Mouse (Mus musculus) neural tube, embryonic 13.5 days (tissue): ENCODE measurements around the gene Rgs6. TPM values are rescaled to one million over a fixed set of nuclear protein-coding genes. Genes with fewer than 3 reads are reported as not detected.
A peak's percentile ranks its signal among the peaks of the same experiment; 100 is the strongest.

Experiments
- ATAC-seq: fragments of 200-750 bp; cut with Nextera tagmentation; 2 replicates; pipeline ENCODE4 v1.8.0; 2017; ENCODE audit warnings: low read depth, mild to moderate bottlenecking, moderate TSS enrichment, moderate library complexity
- H3K27ac ChIP-seq: fragments of 300-500 bp; sonication (generic); replicated peaks from 2 replicates; pipeline ENCODE4 v1.5.1; 2015; ENCODE audit warnings: moderate library complexity, mild to moderate bottlenecking, inconsistent platforms
- H3K27me3 ChIP-seq: fragments of 300-500 bp; sonication (generic); 2 replicates; pipeline ENCODE4 v1.6.1; 2015; ENCODE audit warnings: mild to moderate bottlenecking, inconsistent platforms
- H3K36me3 ChIP-seq: fragments of 300-500 bp; sonication (generic); 2 replicates; pipeline ENCODE4 v1.6.1; 2015; ENCODE audit warnings: mild to moderate bottlenecking, inconsistent platforms
- H3K4me1 ChIP-seq: fragments of 300-500 bp; sonication (generic); replicated peaks from 2 replicates; pipeline ENCODE4 v1.6.1; 2015; ENCODE audit warnings: inconsistent platforms
- H3K4me2 ChIP-seq: fragments of 300-500 bp; sonication (generic); 2 replicates; pipeline ENCODE4 v1.6.1; 2015; ENCODE audit warnings: inconsistent platforms, mild to moderate bottlenecking, moderate library complexity
- H3K4me3 ChIP-seq: fragments of 300-500 bp; sonication (generic); 2 replicates; pipeline ENCODE4 v1.5.1; 2015; ENCODE audit warnings: mild to moderate bottlenecking, inconsistent platforms
- H3K9ac ChIP-seq: fragments of 300-500 bp; sonication (generic); 2 replicates; pipeline ENCODE4 v1.6.1; 2015; ENCODE audit warnings: moderate library complexity, mild to moderate bottlenecking, inconsistent platforms
- H3K9me3 ChIP-seq: fragments of 300-500 bp; sonication (generic); 2 replicates; pipeline ENCODE4 v1.6.1; 2016; ENCODE audit warnings: inconsistent platforms
- WGBS: fragments of 180-500 bp; shearing (Covaris S2); methylation state at CpG from one replicate; pipeline ENCODE4 v1.1.7; 2015; 5-methylcytosine and 5-hydroxymethylcytosine counted together
- polyA plus RNA-seq: library from polyadenylated mRNA; unstranded; fragments of >200 nt; fragmentation: Nextera tagmentation; extraction: Ambion mirVana; gene quantifications from 2 replicates; pipeline ENCODE4 v1.2.1, GENCODE M21; 2015

Gene Rgs6
- polyA plus RNA-seq, result 3.1 and 3.6 TPM in 2 replicates

DNA sequence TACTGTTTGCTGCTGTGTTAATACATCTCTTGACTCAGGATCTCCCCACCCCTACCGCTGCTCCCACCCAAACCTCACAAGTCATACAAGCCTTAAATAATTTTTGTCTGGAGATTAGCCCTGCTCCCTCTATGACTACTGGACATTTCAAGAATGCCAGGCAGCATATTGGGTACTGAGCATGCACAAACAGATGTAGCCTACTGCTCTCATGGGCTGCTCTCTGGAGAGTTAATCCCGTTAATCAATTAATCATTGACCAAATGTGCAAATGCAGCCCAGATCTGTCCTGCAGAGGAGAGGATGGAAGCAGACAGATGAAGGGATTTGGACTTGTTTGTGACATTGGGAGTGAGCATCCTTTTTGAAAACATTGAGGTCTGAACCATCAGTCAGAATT lies at the start of gene Rgs6:
TSS of gene Rgs6 (plus strand) at position 276 of the 400 bp plus-strand sequence.
- no peaks in the 10 kb centered on the region for H3K27me3 ChIP-seq
- 0 out of 2 replicates have a peak, but pooled peaks cover 2% of the 10 kb centered on the region for H3K9me3 ChIP-seq
- no peak within 1 kb of the TSS for H3K4me3 ChIP-seq
- no peak for ATAC-seq
- 0 out of 2 replicates have a peak, but pooled peaks cover 7% of the 10 kb centered on the region for H3K4me1 ChIP-seq
- WGBS, result 78% methylated on average over 2 of the region's 2 CpGs
- H3K27ac ChIP-seq, result no peak within 1 kb of the TSS
- H3K36me3 ChIP-seq, result no peaks in the 10 kb centered on the region
- no peak within 1 kb of the TSS for H3K4me2 ChIP-seq
- H3K9ac ChIP-seq, result no peak within 1 kb of the TSS

DNA sequence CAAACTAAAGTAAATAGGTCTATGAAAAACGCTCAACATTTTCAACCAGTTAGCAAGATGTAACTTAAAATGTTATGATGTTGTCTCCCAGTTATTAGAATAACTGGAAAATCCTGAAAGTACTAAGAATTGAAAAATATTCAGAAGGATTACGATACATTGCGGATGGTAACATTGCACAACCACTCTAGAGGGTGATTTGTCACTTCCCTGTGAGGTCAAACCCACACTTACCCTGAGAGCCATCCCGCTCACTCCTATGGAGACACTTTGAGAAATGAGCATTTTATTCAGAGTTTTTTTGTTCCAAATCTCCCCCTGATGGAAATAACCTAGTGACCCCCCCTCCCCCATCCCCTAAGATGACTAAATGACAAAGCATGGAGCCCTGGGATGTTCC lies 41.0 kb upstream of the Rgs6 start:
- no peak overlapping the region for H3K4me2 ChIP-seq
- H3K27ac ChIP-seq, result no peak overlapping the region
- no peak for ATAC-seq
- no peak overlapping the region for H3K9ac ChIP-seq
- H3K4me1 ChIP-seq, result no peaks in the 10 kb centered on the region
- H3K9me3 ChIP-seq, result peaks cover 8% of the 10 kb centered on the region
- H3K4me3 ChIP-seq, result no peak overlapping the region
- no peaks in the 10 kb centered on the region for H3K36me3 ChIP-seq
- 89% methylated on average over 4 of the region's 4 CpGs for WGBS
- H3K27me3 ChIP-seq, result no peaks in the 10 kb centered on the region

DNA sequence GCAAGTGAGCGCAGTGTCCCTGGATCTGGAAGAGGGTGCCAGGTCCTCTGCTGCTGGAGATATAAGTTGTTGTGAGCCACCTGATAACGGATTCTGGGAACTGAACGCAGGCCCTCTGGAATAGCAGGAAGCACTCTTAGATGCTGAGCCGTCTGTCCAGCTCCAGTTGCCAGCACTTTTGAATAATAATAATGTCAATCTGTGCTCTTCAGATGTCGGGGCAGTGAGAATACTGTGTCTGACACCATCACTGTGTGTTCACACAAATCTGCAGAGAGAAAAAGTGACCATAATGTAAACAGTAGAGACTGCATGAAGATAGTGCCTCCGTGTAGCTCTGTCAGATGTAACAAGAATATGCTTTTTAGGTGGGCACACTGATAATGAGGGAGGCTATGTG lies 38.9 kb upstream of the Rgs6 start:
- Histone ChIP-seq H3K27me3 (no peaks in the 10 kb centered on the region), H3K27ac (no peak overlapping the region), H3K4me2 (no peak overlapping the region), H3K4me3 (no peak overlapping the region), H3K36me3 (no peaks in the 10 kb centered on the region), H3K9ac (no peak overlapping the region), H3K9me3 (peaks cover 8% of the 10 kb centered on the region), H3K4me1 (no peaks in the 10 kb centered on the region)
- WGBS, result 90% methylated on average over 6 of the region's 6 CpGs
- no peak for ATAC-seq

DNA sequence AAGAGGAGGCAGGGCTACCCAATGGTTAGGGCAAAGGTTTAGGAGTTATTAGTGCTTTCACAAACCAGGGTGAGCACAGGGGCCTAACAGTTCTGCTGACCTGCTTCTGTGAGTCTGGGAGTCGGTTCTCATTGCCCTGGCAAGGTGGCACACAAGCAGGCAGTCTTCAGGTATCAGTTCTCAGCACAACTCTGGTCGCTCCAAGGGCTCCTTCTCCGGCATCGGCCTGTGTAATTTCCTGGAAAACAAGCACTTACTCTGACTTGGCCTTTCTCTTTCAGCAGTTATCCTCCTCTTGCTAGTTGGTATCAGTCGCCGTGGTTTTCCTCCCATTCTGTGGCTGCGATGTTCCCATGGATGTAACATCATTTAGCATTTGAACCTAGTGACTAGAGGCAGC lies 38.0 kb upstream of the Rgs6 start:
- no peak overlapping the region for H3K4me3 ChIP-seq
- no peak overlapping the region for H3K4me2 ChIP-seq
- no peak overlapping the region for H3K27ac ChIP-seq
- H3K36me3 ChIP-seq, result no peaks in the 10 kb centered on the region
- H3K4me1 ChIP-seq, result no peaks in the 10 kb centered on the region
- peaks cover 8% of the 10 kb centered on the region for H3K9me3 ChIP-seq
- H3K27me3 ChIP-seq, result no peaks in the 10 kb centered on the region
- ATAC-seq, result no peak
- H3K9ac ChIP-seq, result no peak overlapping the region
- 91% methylated on average over 7 of the region's 7 CpGs for WGBS

DNA sequence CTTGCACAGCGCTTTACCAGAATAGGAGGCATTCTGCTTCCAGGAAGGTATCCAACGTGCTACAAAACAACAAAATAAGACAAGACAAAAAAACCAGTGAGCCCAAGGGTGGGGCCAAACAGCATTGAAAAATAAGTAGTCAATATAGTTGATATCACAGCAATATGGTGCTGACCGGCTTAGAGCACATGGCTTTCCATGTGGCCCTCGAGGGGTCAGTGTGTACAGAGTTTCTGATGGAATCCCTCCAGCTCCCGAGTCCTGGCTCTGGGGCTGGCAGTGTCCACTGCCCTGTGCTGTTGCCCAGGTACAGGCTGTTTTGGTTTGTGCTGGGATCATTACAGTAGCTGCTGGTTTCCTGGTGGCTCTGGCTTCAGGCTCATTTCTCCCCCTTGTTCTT lies 35.7 kb upstream of the Rgs6 start:
- Histone ChIP-seq H3K9ac (no peak overlapping the region), H3K4me3 (no peak overlapping the region), H3K36me3 (no peaks in the 10 kb centered on the region), H3K27ac (no peak overlapping the region), H3K9me3 (peaks cover 8% of the 10 kb centered on the region), H3K4me2 (no peak overlapping the region), H3K4me1 (no peaks in the 10 kb centered on the region), H3K27me3 (no peaks in the 10 kb centered on the region)
- no peak for ATAC-seq
- 88% methylated on average over 5 of the region's 5 CpGs for WGBS

DNA sequence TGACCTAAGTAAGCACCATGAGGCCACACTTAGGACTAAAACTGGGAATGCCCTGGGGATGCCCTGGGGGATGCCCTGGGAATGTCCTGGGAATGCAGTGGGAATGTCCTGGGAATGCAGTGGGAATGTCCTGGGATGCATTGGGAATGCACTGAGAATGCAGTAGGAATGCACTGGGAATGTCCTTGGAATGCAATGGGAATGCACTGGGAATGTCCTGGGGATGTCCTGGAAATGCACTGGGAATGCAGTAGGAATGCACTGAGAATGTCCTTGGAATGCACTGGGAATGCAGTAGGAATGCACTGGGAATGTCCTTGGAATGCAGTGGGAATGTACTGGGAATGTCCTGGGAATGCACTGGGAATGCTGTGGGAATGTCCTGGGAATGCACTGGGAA lies 25.2 kb upstream of the Rgs6 start:
- Histone ChIP-seq H3K9me3 (no peaks in the 10 kb centered on the region), H3K27me3 (no peaks in the 10 kb centered on the region), H3K4me1 (no peaks in the 10 kb centered on the region), H3K4me3 (no peak overlapping the region), H3K4me2 (no peak overlapping the region), H3K27ac (no peak overlapping the region), H3K9ac (no peak overlapping the region), H3K36me3 (no peaks in the 10 kb centered on the region)
- no peak for ATAC-seq

DNA sequence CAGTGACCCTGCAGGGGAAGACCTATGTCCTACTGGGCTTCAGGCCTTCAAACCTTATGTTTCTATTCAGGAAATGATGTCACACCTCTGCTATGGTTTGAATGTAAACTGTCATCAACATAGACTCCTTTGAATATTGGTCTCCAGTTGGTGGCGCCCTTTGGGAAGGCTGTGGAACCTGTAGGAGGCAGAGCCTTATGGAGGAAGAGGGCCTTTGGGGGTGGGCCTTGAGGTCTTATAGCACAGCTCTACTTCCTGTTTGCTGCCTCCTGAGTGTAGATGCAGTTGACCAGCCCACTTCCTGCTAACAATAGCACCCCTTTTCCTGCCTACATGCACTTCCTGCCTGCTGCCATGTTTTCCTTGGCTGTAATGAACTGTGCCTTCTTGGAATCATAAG lies 19.7 kb upstream of the Rgs6 start:
- Histone ChIP-seq H3K36me3 (no peaks in the 10 kb centered on the region), H3K4me2 (no peak overlapping the region), H3K4me3 (no peak overlapping the region), H3K9ac (no peak overlapping the region), H3K9me3 (no peaks in the 10 kb centered on the region), H3K4me1 (peaks cover 10% of the 10 kb centered on the region), H3K27ac (peak overlapping the region; percentile 43), H3K27me3 (no peaks in the 10 kb centered on the region)
- 88% methylated on average over 1 of the region's 1 CpGs for WGBS
- 0 out of 2 replicates have a peak, but pooled peaks have one; percentile 19 for ATAC-seq

DNA sequence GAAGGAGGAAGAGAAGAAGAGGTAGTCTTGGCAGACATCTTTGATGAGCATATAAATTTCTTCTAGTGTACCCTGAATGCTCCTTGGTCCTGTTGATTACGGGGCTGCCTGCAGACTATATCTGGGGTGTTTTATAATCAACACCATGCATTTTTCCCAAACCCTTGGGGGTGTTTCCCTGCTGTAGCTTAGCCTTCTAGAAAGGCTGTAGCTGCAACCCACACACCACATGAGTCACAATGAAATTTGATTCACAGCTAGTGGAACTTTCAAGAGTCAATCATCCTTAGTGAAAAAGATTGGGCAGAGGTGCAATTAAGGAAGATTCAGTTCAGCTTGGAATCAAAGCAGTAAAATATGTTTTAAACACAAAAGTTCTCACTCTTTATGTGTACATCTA lies 15.4 kb upstream of the Rgs6 start:
- Histone ChIP-seq H3K4me3 (no peak overlapping the region), H3K4me1 (peaks cover 10% of the 10 kb centered on the region), H3K9ac (no peak overlapping the region), H3K36me3 (no peaks in the 10 kb centered on the region), H3K4me2 (no peak overlapping the region), H3K27ac (no peak overlapping the region), H3K9me3 (no peaks in the 10 kb centered on the region), H3K27me3 (no peaks in the 10 kb centered on the region)
- 81% methylated on average over 1 of the region's 1 CpGs for whole genome bisulfite sequencing
- ATAC-seq, result no peak

DNA sequence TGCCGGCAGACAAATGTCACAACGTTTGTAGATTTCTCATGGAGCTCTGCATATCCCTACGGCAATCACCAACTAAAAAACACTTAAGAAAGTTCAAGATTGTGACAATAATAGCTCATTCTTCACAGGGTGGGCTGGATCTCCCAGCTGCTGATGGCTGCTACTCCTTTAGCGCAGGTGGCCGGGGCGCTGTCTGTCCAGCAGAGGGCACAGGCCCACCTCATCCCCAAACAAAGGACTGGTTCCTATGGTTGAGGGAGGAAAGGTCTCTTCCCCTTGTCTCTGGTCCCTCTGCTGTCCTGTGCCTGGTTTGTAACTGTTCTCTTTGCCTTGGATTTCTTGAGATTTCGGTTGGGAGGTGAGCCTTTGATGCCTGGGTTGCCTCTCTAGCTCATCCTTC lies 1.5 kb upstream of the Rgs6 start:
- H3K9me3 ChIP-seq, result no peaks in the 10 kb centered on the region
- no peak overlapping the region for H3K4me3 ChIP-seq
- H3K27ac ChIP-seq, result no peak overlapping the region
- no peak overlapping the region for H3K4me2 ChIP-seq
- 0 out of 2 replicates have a peak, but pooled peaks cover 7% of the 10 kb centered on the region for H3K4me1 ChIP-seq
- 52% methylated on average over 7 of the region's 7 CpGs for WGBS
- no peaks in the 10 kb centered on the region for H3K27me3 ChIP-seq
- no peaks in the 10 kb centered on the region for H3K36me3 ChIP-seq
- ATAC-seq, result no peak
- H3K9ac ChIP-seq, result no peak overlapping the region

DNA sequence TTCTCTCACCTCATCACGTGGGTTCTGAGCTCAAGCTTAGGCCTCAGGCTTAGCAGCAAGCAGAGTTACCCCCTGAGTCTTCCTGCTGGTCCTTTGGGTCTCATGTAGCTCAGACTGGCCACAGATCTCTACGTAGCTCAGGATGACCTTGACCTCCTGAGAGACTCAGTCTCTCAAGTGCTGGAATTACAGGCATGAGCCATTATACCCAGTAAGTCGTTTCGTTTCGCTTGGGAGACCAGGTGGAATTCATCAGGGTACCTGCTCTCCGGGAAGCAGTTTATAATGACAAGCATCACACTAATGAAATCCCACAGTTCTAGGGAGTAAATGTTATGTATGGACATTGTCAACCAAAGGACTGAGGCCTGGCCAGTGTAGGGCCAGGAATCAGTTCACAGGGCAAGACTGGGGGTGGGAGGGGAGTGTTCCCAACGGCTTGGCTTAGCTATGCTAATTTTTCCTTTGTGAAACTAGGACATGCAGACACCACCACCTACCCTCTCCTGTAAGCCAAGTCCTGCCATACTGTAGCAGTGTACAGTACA lies 670 bp upstream of the Rgs6 start:
- no peak for ATAC-seq
- Histone ChIP-seq H3K27ac (no peak overlapping the region), H3K36me3 (no peaks in the 10 kb centered on the region), H3K9me3 (no peaks in the 10 kb centered on the region), H3K4me2 (no peak overlapping the region), H3K27me3 (no peaks in the 10 kb centered on the region), H3K4me3 (no peak overlapping the region), H3K9ac (no peak overlapping the region), H3K4me1 (0 out of 2 replicates have a peak, but pooled peaks cover 7% of the 10 kb centered on the region)
- 63% methylated on average over 7 of the region's 7 CpGs for WGBS

DNA sequence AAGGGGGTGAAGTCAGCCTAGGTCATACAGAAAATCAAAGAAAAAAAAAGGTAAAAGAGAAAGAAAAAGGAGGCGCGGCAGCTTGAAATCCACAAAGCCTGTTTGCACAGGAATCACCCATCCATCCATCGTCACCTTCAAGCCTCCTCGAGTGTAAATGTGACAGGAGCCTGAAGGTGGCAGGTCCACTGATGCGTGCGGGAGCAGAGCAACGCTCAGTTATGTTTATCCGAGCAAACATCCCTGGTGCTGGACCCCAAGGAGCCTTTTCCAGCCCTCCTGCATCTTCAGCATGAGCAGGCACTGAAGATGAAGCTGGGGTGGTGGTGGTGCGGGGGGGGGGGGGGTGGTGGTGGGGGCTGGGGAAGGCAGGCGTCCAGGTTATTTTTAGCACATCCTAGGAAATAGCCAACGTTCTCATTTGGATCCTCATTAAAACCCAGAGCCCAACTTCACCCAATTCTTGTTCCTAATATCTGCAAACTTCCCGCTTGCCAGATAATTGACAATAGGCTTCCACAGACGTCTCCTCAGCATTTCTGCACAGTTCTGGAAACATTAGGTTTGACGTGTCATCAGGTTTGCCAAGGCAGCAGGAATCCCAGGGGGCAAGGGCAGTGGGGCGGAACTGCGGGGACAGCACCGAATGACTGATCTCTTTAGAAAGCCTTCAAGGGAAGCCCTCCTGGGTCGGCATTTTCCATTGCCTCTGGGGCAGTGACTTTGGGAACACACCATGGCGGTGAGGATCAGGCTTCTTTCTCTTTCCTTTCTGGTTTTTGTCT lies 946 bp downstream of the Rgs6 start:
- Histone ChIP-seq H3K9ac (no peak overlapping the region), H3K27ac (no peak overlapping the region), H3K27me3 (no peaks in the 10 kb centered on the region), H3K9me3 (0 out of 2 replicates have a peak, but pooled peaks cover 8% of the 10 kb centered on the region), H3K36me3 (no peaks in the 10 kb centered on the region), H3K4me2 (no peak overlapping the region), H3K4me3 (no peak overlapping the region), H3K4me1 (0 out of 2 replicates have a peak, but pooled peaks cover 7% of the 10 kb centered on the region)
- no peak for ATAC-seq
- WGBS, result 51% methylated on average over 19 of the region's 19 CpGs

DNA sequence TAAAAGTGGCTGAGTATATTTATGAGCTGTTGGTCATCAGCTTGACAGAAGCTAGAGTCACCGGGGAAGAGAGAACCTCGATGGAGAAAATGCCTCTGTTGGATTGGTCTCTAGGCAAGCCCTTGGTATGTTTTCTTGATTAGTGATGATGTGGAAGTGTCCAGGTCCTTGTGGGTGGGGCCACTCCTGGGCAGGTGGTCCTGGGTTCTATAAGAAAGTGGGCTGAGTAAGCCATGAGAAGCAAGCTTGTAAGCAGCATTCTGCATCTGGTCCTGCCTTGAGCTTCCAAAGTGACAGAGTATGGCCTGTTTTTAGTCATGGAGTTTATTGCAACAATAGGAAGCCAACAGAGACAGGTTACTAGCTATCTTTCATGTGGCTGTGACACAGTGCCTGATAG lies 10.9 kb downstream of the Rgs6 start:
- H3K4me1 ChIP-seq, result peaks cover 7% of the 10 kb centered on the region
- no peak overlapping the region for H3K4me2 ChIP-seq
- H3K9ac ChIP-seq, result no peak overlapping the region
- no peaks in the 10 kb centered on the region for H3K27me3 ChIP-seq
- no peaks in the 10 kb centered on the region for H3K36me3 ChIP-seq
- no peak overlapping the region for H3K4me3 ChIP-seq
- WGBS, result 89% methylated on average over 2 of the region's 2 CpGs
- H3K27ac ChIP-seq, result no peak overlapping the region
- ATAC-seq, result no peak
- H3K9me3 ChIP-seq, result no peaks in the 10 kb centered on the region

DNA sequence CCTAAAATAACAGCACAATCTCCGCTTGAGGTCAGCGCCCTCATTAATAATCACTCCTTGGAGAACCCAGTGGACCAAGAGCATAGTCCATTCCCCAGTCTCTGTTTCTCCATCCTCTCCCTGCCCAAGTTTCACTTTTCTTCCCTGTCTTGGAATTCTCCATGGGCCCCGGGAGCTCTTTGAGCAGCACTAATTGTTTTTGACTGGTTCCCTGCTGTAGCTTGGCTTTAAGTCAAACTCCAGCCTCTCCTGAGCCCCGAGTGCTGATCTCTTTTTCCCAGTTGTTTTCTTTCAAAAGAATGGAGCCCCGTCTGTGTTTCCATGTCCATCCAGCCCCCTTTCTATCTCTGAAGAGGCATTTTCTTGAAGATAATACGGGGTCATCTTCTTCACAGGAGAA lies 12.3 kb downstream of the Rgs6 start:
- WGBS, result 63% methylated on average over 6 of the region's 6 CpGs

More for the DNA sequence above, 12.3 kb downstream of the Rgs6 start:
- Histone ChIP-seq H3K4me3 (no peak overlapping the region), H3K9me3 (no peaks in the 10 kb centered on the region), H3K36me3 (no peaks in the 10 kb centered on the region), H3K4me2 (no peak overlapping the region), H3K27ac (no peak overlapping the region), H3K4me1 (peaks cover 7% of the 10 kb centered on the region), H3K27me3 (no peaks in the 10 kb centered on the region), H3K9ac (no peak overlapping the region)
- ATAC-seq, result no peak
